Mouse (Mus musculus): ENCODE measurements around the gene Osbpl8.

- no peak for TF ChIP-seq CTCF (IDR thresholded peaks at IDR 0.05; ENCODE audit: extremely low read depth, insufficient read depth, insufficient read length, insufficient replicate concordance)
- no peak for TF ChIP-seq POLR2A (IDR thresholded peaks at IDR 0.05; ENCODE audit: low read depth, low read length)
Observed at GRCm38 (mm10) chr10:111155065-111155464, 9.5 kb upstream of the Osbpl8 start.
